Mouse (Mus musculus): ENCODE results near the gene Crtc3. TPM values are rescaled to one million over a fixed set of nuclear protein-coding genes. Genes with fewer than 3 reads are reported as not detected.

Crtc3 gene
- polyA plus RNA-seq, 1 experiment from 2014 or later = 10.1 TPM

DNA sequence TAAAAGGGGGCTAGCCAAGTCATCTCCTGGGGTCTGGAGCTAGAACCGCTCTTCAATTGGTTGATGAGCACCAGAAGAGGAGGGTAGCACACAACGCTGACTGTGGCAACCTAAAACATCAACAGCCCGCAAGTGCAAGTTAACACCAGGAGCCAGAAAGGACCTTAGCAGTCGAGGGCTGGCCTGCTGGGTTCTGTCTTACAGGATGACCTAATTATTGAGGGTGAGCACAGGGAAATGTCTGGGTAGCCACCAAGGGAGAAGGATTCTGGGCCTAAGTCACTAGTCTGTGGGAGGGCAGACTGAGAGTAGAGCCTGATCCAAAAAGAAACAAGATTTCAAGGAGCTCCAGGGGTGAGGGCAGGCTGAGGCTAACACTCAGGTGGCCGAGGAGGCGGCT lies 56.7 kb downstream of the Crtc3 start:
- H3K4me3 ChIP-seq = no peak overlapping the region
- WGBS = 72% methylated on average over 6 of the region's 6 CpGs
- H3K27me3 ChIP-seq (ENCODE audit: insufficient read depth, poor library complexity, severe bottlenecking) = no peaks in the 10 kb centered on the region
- H3K36me3 ChIP-seq = 0 out of 2 replicates have a peak, but pooled peaks cover 5% of the 10 kb centered on the region
- no peak overlapping the region for H3K27ac ChIP-seq
- peaks cover 35% of the 10 kb centered on the region for H3K4me1 ChIP-seq (replicated peaks)
- no peak for DNase-seq (ENCODE audit: low spot score)
- H3K9me3 ChIP-seq = no peaks in the 10 kb centered on the region

DNA sequence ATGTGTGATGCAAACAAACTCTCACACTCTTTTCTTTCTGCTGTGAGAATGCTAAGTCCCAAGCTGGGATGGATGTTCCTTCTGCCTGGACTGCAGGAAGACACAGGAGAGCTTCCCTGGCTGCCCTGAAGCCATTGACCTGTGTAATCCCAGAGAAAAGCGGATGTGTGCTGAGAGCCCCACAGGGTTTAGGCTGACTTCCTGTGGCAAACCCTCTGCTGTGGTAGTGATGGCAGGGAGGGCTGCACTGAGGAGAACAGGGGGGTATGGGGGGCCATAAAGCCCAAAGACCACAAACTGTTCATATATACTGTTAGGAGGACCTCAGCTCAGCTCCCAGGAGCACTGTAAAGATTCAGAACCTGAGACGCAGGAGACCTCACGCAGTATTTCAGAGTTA lies 57.3 kb downstream of the Crtc3 start:
- no peaks in the 10 kb centered on the region for H3K27me3 ChIP-seq (ENCODE audit: insufficient read depth, poor library complexity, severe bottlenecking)
- 75% methylated on average over 3 of the region's 3 CpGs for WGBS
- DNase-seq (ENCODE audit: low spot score) = no peak
- 0 out of 2 replicates have a peak, but pooled peaks cover 5% of the 10 kb centered on the region for H3K36me3 ChIP-seq
- no peak overlapping the region for H3K4me3 ChIP-seq
- H3K27ac ChIP-seq = no peak overlapping the region
- H3K4me1 ChIP-seq (replicated peaks) = peaks cover 34% of the 10 kb centered on the region
- H3K9me3 ChIP-seq = no peaks in the 10 kb centered on the region

- 85% methylated on average over 12 of the region's 12 CpGs for WGBS
- H3K4me1 ChIP-seq (replicated peaks) = peaks cover 21% of the 10 kb centered on the region
- H3K36me3 ChIP-seq = peaks cover 5% of the 10 kb centered on the region; the same call in 1 of the 2 replicates
- no peaks in the 10 kb centered on the region for H3K27me3 ChIP-seq (ENCODE audit: insufficient read depth, poor library complexity, severe bottlenecking)
- no peaks in the 10 kb centered on the region for H3K9me3 ChIP-seq
- DNase-seq (ENCODE audit: low spot score) = no peak
- H3K4me3 ChIP-seq = no peak overlapping the region
- H3K27ac ChIP-seq = no peak overlapping the region
These were observed 59.3 kb downstream of the Crtc3 start for GRCm38 (mm10) chr7:80629369-80629768.

DNA sequence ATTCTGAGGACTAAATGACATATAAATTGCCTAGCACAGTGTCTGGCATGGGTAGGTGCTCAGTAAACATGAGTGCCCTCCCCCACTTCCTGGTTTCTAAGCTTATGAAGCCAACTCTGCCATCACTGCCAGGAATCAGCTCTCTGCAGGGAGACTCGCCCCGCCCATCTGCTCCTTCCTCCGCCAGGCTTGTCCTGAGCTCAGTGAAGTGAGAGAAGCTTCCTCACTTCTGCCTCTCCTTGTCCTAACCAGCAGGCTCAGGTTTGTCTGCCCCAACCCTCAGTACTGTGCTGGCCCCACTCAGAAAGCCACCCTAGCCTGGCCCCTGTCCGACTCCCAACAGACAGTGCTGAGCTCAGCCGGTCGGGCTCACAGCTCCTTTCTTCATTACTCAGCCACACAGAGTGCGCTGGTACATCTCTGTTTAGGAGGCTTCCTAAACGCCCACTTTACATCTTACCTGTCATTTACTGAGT lies 59.9 kb downstream of the Crtc3 start:
- Histone ChIP-seq H3K27me3 (ENCODE audit: insufficient read depth, poor library complexity, severe bottlenecking) (no peaks in the 10 kb centered on the region), H3K27ac (no peak overlapping the region), H3K4me3 (no peak overlapping the region), H3K9me3 (no peaks in the 10 kb centered on the region), H3K4me1 (replicated peaks) (peaks cover 21% of the 10 kb centered on the region), H3K36me3 (peaks cover 9% of the 10 kb centered on the region; the same call in 1 of the 2 replicates)
- no peak for DNase-seq (ENCODE audit: low spot score)
- WGBS = 70% methylated on average over 8 of the region's 8 CpGs

DNA sequence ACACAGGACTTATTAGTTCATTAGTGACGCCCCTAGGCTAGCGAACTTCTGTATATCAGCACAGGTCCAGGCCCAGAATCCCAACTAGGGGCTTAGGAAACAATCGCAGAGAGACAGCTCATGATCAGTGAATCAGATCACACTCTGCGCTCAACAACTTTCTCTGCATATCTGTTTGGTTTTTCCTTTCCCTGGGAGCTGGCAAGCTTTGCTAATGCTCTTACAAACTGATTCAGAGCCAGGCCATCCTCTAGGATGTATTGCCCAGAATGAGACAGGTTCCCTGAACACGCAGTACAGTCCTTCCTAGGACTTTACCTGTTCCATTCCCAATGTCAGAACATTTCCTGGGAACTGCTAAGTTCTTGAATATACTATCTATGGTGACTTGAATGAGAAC lies 61.7 kb downstream of the Crtc3 start:
- Histone ChIP-seq H3K36me3 (peaks cover 9% of the 10 kb centered on the region; the same call in 1 of the 2 replicates), H3K27ac (no peak overlapping the region), H3K4me3 (no peak overlapping the region), H3K4me1 (replicated peaks) (peaks cover 19% of the 10 kb centered on the region), H3K27me3 (ENCODE audit: insufficient read depth, poor library complexity, severe bottlenecking) (no peaks in the 10 kb centered on the region), H3K9me3 (no peaks in the 10 kb centered on the region)
- no peak for DNase-seq (ENCODE audit: low spot score)
- WGBS = 84% methylated on average over 5 of the region's 5 CpGs

- Histone ChIP-seq H3K36me3 (peaks cover 9% of the 10 kb centered on the region; the same call in 1 of the 2 replicates), H3K4me3 (no peak overlapping the region), H3K27ac (no peak overlapping the region), H3K4me1 (replicated peaks) (peaks cover 9% of the 10 kb centered on the region), H3K27me3 (ENCODE audit: insufficient read depth, poor library complexity, severe bottlenecking) (no peaks in the 10 kb centered on the region), H3K9me3 (no peaks in the 10 kb centered on the region)
- WGBS = 85% methylated on average over 7 of the region's 7 CpGs
- no peak for DNase-seq (ENCODE audit: low spot score)
These were observed 62.8 kb downstream of the Crtc3 start for GRCm38 (mm10) chr7:80625841-80626240.

DNA sequence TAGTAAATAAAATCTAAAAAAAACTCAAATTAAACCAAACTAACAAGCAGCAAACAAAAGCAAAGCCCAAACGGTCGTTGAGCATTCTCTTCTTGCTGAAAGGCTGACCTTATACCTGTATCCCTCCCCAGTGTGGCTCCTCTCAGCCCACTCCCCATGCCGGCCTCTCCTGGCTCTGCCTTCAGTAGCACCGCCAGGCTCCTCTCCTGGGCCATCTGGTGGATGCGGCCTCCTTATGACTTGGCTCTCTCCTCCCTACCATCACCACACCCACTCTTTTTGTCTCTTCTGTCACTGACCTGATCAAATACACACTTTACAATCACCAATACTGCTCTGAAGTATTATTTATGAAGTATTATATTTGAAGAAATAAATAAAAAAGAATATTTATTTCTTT lies 65.4 kb downstream of the Crtc3 start:
- H3K27ac ChIP-seq = no peak overlapping the region
- no peak overlapping the region for H3K4me3 ChIP-seq
- peaks cover 7% of the 10 kb centered on the region; the same call in 1 of the 2 replicates for H3K36me3 ChIP-seq
- DNase-seq (ENCODE audit: low spot score) = no peak
- WGBS = 90% methylated on average over 5 of the region's 5 CpGs
- no peaks in the 10 kb centered on the region for H3K9me3 ChIP-seq
- no peaks in the 10 kb centered on the region for H3K4me1 ChIP-seq (replicated peaks)
- H3K27me3 ChIP-seq (ENCODE audit: insufficient read depth, poor library complexity, severe bottlenecking) = no peaks in the 10 kb centered on the region

DNA sequence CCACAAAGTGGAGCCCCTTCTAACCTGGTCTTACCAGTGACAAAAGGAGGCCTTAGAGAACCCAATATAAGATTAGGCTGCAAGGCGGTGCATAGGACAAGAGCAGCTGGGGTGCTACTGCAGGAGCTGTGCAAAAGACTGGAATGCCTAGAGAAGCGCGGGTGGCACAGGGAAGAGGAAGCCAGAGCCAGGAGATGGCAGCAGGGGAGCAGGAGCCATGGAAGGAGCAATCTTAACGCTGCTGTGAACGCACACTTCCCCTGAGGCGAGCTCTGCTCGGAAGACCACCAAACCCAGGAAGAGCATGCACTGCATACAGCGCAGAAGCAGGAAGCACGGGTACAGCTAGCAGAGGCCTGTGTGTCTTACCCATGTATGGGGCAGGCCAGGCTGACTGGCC lies 72.6 kb downstream of the Crtc3 start:
- Histone ChIP-seq H3K27ac (no peak overlapping the region), H3K27me3 (ENCODE audit: insufficient read depth, poor library complexity, severe bottlenecking) (no peaks in the 10 kb centered on the region), H3K4me1 (replicated peaks) (peaks cover 19% of the 10 kb centered on the region), H3K9me3 (no peaks in the 10 kb centered on the region), H3K4me3 (no peak overlapping the region), H3K36me3 (peaks cover 9% of the 10 kb centered on the region; the same call in 1 of the 2 replicates)
- 78% methylated on average over 9 of the region's 9 CpGs for WGBS
- no peak for DNase-seq (ENCODE audit: low spot score)

- Histone ChIP-seq H3K36me3 (peaks cover 9% of the 10 kb centered on the region; the same call in 1 of the 2 replicates), H3K27ac (no peak overlapping the region), H3K27me3 (ENCODE audit: insufficient read depth, poor library complexity, severe bottlenecking) (no peaks in the 10 kb centered on the region), H3K9me3 (no peaks in the 10 kb centered on the region), H3K4me3 (no peak overlapping the region), H3K4me1 (replicated peaks) (peaks cover 19% of the 10 kb centered on the region)
- WGBS = 92% methylated on average over 3 of the region's 3 CpGs
- no peak for DNase-seq (ENCODE audit: low spot score)
These were observed 74.6 kb downstream of the Crtc3 start for GRCm38 (mm10) chr7:80614042-80614441.

DNA sequence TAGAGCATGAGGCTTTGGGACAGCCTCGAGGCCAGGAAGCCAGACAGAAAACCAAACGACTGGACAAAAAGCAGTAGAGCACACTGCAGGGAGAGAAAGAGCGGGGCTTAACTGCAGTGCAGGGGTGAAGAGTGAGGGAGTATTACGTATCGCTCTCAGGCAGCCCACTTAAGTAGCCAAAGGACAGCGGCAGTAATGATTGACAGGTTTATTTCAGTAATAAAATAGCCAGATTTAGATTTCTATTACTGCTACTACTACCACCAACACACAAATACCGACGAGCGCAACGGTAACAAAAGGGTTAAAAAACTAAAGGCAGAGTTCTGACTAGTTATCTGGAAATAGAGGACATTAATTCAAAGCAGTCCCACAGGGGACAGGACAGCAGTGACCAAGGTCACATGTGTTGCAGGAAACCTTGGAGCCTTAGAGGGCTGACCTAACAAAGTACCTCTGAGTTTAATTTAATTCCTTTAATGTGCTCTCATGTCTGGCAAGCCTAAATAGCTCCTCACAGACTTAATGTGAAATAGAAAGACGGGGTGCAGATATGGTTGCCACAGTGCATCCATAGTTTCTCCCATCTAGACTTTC lies 76.4 kb downstream of the Crtc3 start:
- H3K9me3 ChIP-seq = no peaks in the 10 kb centered on the region
- H3K4me1 ChIP-seq (replicated peaks) = peaks cover 29% of the 10 kb centered on the region
- peaks cover 9% of the 10 kb centered on the region; the same call in 1 of the 2 replicates for H3K36me3 ChIP-seq
- H3K27me3 ChIP-seq (ENCODE audit: insufficient read depth, poor library complexity, severe bottlenecking) = no peaks in the 10 kb centered on the region
- 68% methylated on average over 11 of the region's 11 CpGs for WGBS
- H3K27ac ChIP-seq = peak overlapping the region; percentile 19
- no peak overlapping the region for H3K4me3 ChIP-seq
- no peak for DNase-seq (ENCODE audit: low spot score)

DNA sequence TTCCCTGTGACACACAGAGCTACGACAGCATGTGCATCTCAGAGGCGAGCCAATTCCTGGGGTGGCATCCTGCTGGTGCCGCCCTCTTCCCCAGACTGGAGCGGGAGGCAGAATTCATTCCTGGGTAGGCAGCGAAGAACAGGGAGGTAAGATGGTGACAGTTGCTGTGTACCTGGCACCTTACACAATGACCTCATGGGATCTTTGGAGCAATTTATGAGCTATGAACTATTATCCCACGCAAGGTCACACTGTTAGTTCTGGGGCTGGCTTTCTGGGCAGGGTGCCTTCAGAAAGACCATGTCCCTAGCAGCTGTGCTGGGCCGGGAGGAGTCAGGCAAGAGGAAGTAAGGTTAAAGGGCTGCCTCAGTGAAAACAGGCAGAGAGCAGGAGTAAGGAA lies 77.0 kb downstream of the Crtc3 start:
- no peaks in the 10 kb centered on the region for H3K27me3 ChIP-seq (ENCODE audit: insufficient read depth, poor library complexity, severe bottlenecking)
- peaks cover 9% of the 10 kb centered on the region; the same call in 1 of the 2 replicates for H3K36me3 ChIP-seq
- DNase-seq (ENCODE audit: low spot score) = no peak
- H3K9me3 ChIP-seq = no peaks in the 10 kb centered on the region
- H3K4me3 ChIP-seq = no peak overlapping the region
- H3K27ac ChIP-seq = peak overlapping the region; percentile 19
- peaks cover 33% of the 10 kb centered on the region for H3K4me1 ChIP-seq (replicated peaks)
- 78% methylated on average over 7 of the region's 7 CpGs for WGBS

DNA sequence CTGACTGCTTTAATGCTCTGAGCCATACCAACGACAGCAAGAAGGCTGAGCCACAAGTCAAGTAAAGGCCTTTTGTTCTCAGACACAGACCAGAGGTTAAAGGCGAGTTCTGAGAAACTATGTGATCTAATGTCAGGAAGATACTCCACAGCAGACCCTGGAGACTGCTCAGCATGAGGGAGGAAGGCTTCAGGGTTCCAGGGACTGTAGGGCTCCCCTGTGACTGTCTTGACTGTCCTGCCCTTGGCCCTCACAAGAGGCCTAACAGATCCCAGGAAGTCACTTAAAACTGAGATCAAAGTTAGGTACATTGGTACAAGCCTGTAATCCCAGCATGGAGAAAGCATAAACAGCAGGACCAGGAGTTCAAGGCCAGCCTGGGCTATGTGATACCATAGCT lies 81.2 kb downstream of the Crtc3 start:
- peaks cover 35% of the 10 kb centered on the region for H3K4me1 ChIP-seq (replicated peaks)
- H3K4me3 ChIP-seq = no peak overlapping the region
- no peaks in the 10 kb centered on the region for H3K27me3 ChIP-seq (ENCODE audit: insufficient read depth, poor library complexity, severe bottlenecking)
- H3K27ac ChIP-seq = peak overlapping the region; percentile 40; the same call in 1 of the 2 replicates
- WGBS = 25% methylated on average over 2 of the region's 2 CpGs
- 0 out of 2 replicates have a peak, but pooled peaks cover 8% of the 10 kb centered on the region for H3K36me3 ChIP-seq
- DNase-seq (ENCODE audit: low spot score) = no peak
- no peaks in the 10 kb centered on the region for H3K9me3 ChIP-seq

- no peak for DNase-seq (ENCODE audit: low spot score)
- Histone ChIP-seq H3K27ac (0 out of 2 replicates have a peak overlapping the region, but pooled peaks have one; percentile 40), H3K9me3 (no peaks in the 10 kb centered on the region), H3K4me3 (no peak overlapping the region), H3K36me3 (0 out of 2 replicates have a peak, but pooled peaks cover 8% of the 10 kb centered on the region), H3K27me3 (ENCODE audit: insufficient read depth, poor library complexity, severe bottlenecking) (no peaks in the 10 kb centered on the region), H3K4me1 (replicated peaks) (peaks cover 24% of the 10 kb centered on the region)
- 80% methylated on average over 4 of the region's 4 CpGs for WGBS
These were observed 82.2 kb downstream of the Crtc3 start for GRCm38 (mm10) chr7:80606435-80606834.

All from hindbrain, embryonic 10.5 days (tissue).